Mouse (Mus musculus): Measurements from ENCODE around the gene Hck.

GRCm38 (mm10) chr2:153089316-153089715 is 19.0 kb upstream of the Hck start:
- TF ChIP-seq CTCF (IDR thresholded peaks at IDR 0.05; ENCODE audit: low read depth) (no peak), EP300 (IDR thresholded peaks at IDR 0.05; ENCODE audit: low read depth) (no peak)

Measured in liver, embryonic 14.5 days (tissue).